Mouse (Mus musculus) heart, postnatal 10 days (tissue): ENCODE data around the gene Glt1d1. TPM values are rescaled to one million over a fixed set of nuclear protein-coding genes. Genes with fewer than 3 reads are reported as not detected.
A peak's percentile ranks its signal among the peaks of the same experiment; 100 is the strongest.

Experiments
- DNase-seq, 2 experiments: peaks; one replicate each; pipeline ENCODE4 v3.0.0; 2021
- intact Hi-C: fragments of 180-260 bp; cut with DNase I; formaldehyde crosslinking; loops from one replicate; pipeline ENCODE4 v1.15.1; 2025
- total RNA-seq, 2 experiments: library from RNA; stranded (reverse); gene quantifications; 2 replicates each; pipeline ENCODE4 v1.2.3; 2021

Gene Glt1d1
- total RNA-seq, 2 experiments from 2014 or later, result not detected

GRCm38 (mm10) chr5:127627242-127627641, 4.8 kb upstream of the Glt1d1 start:
- no peak for DNase-seq
- intact Hi-C loops, result no loop called here

DNA sequence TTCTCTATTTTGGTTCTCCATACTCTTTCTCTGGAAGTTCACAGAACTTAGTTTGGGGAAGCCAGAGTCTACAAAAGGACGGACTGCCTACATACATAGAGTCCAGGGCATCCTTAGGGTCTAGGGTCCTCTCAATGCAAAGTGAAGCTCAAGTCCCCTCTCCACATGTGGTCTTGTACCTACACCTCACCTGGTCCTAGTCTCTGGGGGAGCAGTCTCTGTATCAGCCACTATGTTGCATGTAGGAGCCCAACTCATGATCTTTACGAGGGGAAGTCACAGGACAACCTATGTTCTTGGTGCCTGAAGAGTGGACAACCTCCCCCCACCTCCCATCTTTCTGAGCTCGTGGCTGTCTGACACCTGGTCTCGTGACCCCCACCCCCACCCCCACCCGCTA, 391 bp upstream of the Glt1d1 start:
- intact Hi-C loops, result no loop called here
- no peak for DNase-seq

DNA sequence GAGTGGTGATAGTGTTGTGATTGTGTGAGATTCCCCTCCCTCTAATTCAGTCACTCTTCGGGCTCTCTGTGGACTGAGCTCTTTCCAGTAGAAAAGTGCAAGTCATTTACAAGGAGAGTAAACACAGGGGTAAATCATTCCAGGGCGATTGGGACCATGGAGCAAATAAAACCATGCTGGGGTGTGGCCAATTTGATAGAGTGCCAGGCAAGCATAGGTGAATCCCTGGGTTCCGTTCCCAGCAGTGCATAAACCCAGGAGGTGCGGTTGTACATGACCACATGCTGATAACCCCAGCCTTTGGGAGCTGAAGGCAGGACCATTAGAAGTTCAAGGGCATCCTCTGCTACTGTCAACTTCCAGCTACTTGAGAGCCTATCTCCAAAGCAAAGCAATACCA, 1.1 kb downstream of the Glt1d1 start:
- intact Hi-C loops, result no loop called here
- DNase-seq, result no peak

DNA sequence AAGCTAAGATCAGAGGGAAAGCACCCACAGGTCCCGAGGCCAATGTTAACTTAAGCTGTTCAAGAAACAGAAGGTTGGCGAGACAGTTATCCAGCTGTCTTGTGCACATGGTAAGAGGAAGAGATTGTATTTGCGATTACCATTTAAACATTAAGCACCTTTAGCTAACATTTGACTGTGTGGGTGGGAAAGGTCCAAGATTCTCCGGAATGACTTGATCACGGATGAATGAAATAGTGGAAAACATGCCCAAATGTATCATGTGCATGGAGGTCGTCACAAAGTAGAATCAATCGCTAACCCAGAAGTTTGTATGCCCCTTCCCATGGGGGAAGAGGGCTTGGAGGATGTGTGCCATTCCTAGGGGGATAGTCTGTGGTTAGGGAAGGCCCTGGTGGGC, 1.6 kb downstream of the Glt1d1 start:
- intact Hi-C loops, result no loop called here
- DNase-seq, result no peak

DNA sequence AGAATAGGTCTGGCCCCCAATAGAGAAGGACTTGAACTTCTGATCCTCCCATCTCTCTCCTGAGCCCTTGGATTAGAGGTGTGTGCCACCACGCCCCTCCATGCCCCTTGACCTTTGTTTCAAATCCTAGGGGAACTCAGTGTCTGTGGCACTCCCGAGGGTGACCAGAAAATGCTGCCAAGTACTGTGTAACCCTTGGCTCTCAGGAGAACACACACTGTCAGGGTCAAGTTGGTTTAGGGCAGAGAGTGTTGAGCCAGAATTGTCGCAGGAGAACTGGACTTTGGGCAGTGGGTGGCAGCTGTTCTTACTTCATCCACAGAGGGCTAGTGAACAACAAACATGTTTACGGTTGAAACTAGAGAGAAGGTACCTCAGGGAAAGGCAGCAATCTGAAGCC, 5.6 kb downstream of the Glt1d1 start:
- intact Hi-C loops, result no loop called here
- no peak for DNase-seq

DNA sequence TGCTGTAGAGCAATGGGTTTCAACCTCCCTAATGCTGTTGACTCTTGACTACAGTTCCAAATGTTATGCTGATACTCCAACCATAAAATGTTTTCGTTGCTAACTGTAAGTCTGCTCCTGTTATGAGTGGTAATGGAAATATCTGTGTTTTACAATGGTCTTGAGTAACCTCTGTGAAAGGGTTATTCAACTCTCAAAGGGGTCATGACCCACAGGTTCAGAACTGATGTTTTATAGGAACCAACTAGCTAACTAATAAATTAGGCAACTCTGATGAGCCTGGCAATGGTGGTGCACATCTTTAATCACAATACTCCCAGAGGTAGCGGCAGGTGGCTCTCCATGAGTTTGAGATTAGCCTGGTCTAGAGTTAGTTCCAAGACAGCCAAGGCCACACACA, 6.1 kb downstream of the Glt1d1 start:
- DNase-seq, result no peak
- intact Hi-C loops, result no loop called here

- no peak for DNase-seq
- intact Hi-C loops, result no loop called here
Measured at GRCm38 (mm10) chr5:127639067-127639605, 7.1 kb downstream of the Glt1d1 start.

DNA sequence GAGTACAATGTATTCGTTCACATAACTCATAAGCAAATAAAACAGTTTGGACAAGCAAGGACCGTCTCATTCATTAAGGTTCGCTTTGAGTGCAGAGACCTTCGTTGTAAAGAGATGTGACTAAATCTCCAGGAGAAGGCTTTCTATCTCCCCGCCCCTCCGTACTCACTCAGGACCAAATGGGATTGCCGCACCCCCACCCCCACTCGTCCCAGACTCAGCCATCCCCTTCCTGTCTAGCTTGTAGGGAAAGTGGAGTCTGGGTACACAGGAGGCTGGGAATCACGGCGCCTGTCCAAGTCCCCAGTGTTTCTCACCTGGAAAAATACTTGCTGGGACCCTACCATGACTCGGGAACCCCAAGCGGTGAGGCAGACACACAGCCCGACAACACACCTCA, 7.6 kb downstream of the Glt1d1 start:
- DNase-seq, result no peak
- intact Hi-C loops, result no loop called here

DNA sequence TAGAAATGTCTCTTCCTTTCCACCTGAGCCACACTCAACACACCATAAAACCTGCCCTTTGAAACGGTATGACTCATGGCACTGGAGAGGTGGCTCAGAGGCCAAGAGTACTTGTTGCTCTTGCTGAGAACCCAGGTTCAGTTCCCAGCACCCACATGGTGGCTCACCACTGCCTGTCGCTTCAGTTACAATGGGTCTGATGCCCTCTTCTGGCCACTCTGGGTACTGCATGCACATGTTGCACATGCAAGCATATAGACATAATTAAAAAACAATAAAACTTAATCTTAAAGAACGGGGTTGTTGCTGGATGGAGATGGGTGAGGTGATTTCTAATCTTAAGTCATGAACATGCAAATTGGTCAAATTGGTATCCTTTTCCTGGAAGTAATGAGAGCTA, 8.3 kb downstream of the Glt1d1 start:
- intact Hi-C loops, result no loop called here
- DNase-seq, result no peak

DNA sequence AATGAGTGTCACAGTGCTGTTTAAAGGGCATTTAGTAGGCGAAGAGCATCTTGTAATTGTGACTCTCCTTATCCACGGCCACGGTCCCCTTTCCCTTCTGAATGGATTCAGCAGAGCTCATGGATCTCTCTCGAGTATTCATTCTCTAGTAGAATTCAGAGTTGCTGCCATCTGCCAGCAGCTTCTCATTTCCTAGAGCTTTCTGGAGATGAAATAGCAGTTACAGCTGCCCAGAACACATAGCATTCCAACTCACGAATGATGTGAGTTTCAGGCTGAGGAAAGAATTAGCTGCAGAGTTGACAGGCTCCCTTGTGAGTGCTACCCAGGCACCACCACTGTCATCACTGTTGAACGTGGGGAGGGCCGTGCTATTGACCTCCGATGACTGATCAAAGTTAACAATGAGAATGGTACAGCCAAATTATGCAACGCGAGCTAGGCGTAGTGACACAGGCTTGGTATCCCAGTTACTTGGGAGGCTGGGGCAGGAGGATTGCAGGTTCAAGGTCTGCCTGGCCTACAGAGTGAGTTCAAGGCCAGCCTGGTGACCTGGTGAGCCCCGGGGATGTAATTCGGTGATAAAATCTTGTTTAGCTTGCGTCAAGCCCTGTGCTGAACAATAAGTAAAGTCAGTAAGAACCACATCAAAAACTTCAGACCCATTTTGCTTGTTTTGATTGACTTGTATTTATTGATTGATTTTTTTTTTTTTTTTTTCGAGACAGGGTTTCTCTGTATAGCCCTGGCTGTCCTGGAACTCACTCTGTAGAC, 9.3 kb downstream of the Glt1d1 start:
- intact Hi-C loops, result no loop called here
- DNase-seq, result no peak

DNA sequence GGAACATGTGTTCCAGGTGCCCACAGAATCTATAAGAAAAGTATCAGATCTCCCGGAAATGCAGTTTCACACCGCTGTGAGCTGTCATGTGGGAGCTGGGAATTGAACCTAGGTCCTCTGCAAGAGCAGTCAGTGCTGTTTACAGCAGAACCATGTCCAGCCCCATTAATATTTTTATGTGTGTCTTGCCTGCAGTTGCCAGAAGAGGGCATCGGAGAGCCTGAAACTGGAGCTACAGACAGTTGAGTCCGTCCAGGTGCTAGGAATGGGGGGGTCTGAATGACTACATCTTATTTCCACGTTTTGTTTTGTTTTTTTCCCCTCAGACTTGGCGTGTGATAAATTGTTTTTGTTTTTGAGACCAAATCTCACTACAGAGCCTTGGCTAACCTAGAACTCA, 16.0 kb downstream of the Glt1d1 start:
- intact Hi-C loops, result no loop called here
- DNase-seq, result peak; percentile 4 to 6

- DNase-seq, result no peak
- intact Hi-C loops, result no loop called here
Measured at GRCm38 (mm10) chr5:127649077-127649476, 17.0 kb downstream of the Glt1d1 start.

- no peak for DNase-seq
- intact Hi-C loops, result no loop called here
Measured at GRCm38 (mm10) chr5:127658257-127658656, 26.2 kb downstream of the Glt1d1 start.

DNA sequence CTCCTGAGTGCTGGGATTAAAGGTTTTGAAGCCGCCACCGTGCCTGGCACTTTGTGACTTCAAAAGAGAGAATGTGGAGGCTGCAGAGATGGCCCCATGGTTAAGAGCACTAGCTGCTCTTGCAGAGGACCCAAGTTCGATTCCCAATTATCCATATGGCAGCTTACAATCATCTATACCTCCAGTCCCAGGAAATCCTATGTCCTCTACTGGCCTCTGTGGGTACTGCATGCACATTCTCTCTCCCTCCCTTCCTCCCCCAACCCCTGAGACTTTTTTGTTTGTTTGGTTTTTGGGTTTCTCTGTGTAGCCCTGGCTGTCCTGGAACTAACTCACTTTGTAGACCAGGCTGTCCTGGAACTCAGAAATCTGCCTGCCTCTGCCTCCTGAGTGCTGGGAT, 27.2 kb downstream of the Glt1d1 start:
- intact Hi-C loops, result no loop called here

DNA sequence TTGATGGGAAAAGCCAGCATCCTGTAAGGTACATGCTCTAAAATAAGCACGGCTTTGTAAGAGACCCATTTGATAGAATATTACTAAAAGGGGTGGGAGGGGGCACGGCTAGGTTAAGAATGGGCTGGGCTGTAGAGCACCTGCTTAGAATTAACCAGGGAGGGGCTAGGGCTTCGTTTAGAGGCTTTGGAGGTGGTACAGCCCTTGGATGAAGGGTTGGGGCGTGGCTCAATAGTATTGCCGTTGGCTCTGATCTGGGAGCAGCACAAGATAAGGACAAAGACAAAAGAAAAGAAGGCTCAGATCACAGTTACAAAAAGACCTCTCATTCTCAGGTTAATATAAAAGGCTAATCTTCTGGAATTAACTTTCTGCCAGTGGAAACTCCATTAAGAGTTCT, 28.2 kb downstream of the Glt1d1 start:
- intact Hi-C loops, result no loop called here
- no peak for DNase-seq

More for the DNA sequence above, 27.2 kb downstream of the Glt1d1 start:
- DNase-seq, result no peak

DNA sequence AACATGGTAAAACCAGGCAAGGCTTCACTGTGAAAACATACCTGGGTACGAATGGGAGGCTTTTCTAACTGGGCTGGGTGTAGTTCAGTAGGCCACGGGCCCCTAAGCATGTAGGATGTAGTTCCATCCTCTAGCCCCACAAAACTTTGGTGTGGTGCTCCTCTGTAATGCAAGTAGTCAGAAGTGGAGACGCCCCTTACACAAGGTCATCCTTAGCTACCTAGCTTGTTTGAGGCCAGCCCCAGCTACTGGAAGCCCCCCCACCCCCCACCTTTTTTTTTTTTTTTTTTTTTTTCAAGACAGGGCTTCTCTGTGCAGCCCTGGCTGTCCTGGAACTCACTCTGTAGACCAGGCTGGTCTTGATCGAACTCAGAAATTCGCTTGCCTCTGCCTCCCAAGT, 28.9 kb downstream of the Glt1d1 start:
- intact Hi-C loops, result no loop called here
- DNase-seq, result no peak

- no peak for DNase-seq
- intact Hi-C loops, result no loop called here
Measured at GRCm38 (mm10) chr5:127673913-127674312, 41.9 kb downstream of the Glt1d1 start.

- DNase-seq, result no peak
- intact Hi-C loops, result no loop called here
Measured at GRCm38 (mm10) chr5:127677561-127677960, 45.5 kb downstream of the Glt1d1 start.

- intact Hi-C loops, result no loop called here
- DNase-seq, result no peak
Measured at GRCm38 (mm10) chr5:127678501-127678900, 46.4 kb downstream of the Glt1d1 start.

GRCm38 (mm10) chr5:127688568-127689170, 56.6 kb downstream of the Glt1d1 start:
- DNase-seq, result no peak
- intact Hi-C loops, result no loop called here

- no peak for DNase-seq
- intact Hi-C loops, result no loop called here
Measured at GRCm38 (mm10) chr5:127691085-127691484, 59.0 kb downstream of the Glt1d1 start.

- intact Hi-C loops, result no loop called here
- DNase-seq, result no peak
Measured at GRCm38 (mm10) chr5:127691581-127691980, 59.5 kb downstream of the Glt1d1 start.
